Mouse (Mus musculus) liver, postnatal 0 days (tissue): ENCODE data around the gene Mbtps1.

Experiments
- CTCF ChIP-seq: sonication (generic); IDR thresholded peaks from 2 replicates; pipeline ENCODE4 v1.5.1; 2016; ENCODE audit warnings: antibody characterized with exemption, low read depth
- EP300 ChIP-seq: IDR thresholded peaks from 2 replicates; pipeline ENCODE4 v1.6.1; 2016; ENCODE audit warnings: antibody characterized with exemption, low read depth, mild to moderate bottlenecking

DNA sequence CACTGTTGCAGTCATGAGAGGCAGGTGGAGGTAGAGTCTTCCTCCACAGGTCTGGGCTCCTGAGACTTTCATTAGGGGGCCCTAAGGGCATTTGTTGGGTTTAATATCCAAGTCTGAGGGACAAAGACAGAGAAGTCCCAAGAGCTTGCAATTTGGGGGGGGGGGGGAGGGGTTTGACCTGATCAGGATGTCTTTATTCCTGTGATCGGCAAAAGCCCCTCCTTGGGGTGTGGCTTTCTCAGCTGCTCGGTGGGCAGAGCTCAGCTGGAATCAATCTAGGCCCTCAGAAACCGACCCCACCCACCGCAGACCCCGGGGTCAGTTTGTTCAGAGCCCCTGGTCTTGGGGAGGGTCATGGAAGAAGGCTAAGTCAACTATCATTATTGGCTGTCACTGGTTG, 56.9 kb downstream of the Mbtps1 start, which contains the start of gene Slc38a8:
- TF ChIP-seq EP300, result no peak
- no peak for TF ChIP-seq CTCF
